Mouse (Mus musculus): ENCODE results near the gene Taok1. TPM values are rescaled to one million over a fixed set of nuclear protein-coding genes. Genes with fewer than 3 reads are reported as not detected.
"Not testable (repeated sequence)": the region's sequence is repeated elsewhere in the genome, so short reads cannot be mapped to it uniquely, and the experiment has no call there.

The Taok1 gene
- polyA plus RNA-seq (2017; shearing (Covaris generic)): 10 to 100 TPM; 15.0 to 19.8 TPM

GRCm38 (mm10) chr11:77607538-77608455 lies at the start of gene Taok1:
Taok1 (minus strand) TSS chr11:77607815.
- ATAC-seq: peak; percentile 89

- ATAC-seq: not testable (repeated sequence)
These were observed 46.0 kb upstream of the Taok1 start for GRCm38 (mm10) chr11:77653406-77654190.

- ATAC-seq: no peak
These were observed 44.9 kb upstream of the Taok1 start for GRCm38 (mm10) chr11:77652484-77652883.

DNA sequence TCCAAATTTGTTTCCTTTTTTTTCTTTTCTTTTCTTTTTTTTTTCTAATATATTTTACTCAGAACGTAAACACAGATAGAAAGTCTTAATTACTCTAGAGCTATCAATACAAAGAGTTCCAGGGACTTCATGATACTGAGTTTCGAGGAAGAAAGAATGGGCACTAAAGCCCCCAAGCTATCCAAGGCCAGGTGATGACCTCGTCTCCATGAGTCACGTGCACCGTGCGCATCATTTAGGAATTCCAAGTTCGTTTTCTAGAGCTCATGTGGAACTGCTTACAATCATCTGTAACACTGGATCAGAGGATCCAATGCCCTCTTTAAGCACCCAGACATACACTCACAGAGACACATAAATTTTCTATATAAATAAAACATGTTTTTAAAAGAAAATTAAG lies 41.3 kb upstream of the Taok1 start:
- no peak for ATAC-seq

- no peak for ATAC-seq
These were observed 37.9 kb upstream of the Taok1 start for GRCm38 (mm10) chr11:77645481-77645880.

GRCm38 (mm10) chr11:77641390-77641789 lies 33.8 kb upstream of the Taok1 start:
- no peak for ATAC-seq

GRCm38 (mm10) chr11:77630257-77630670 lies 22.6 kb upstream of the Taok1 start:
- ATAC-seq: peak; percentile 66

DNA sequence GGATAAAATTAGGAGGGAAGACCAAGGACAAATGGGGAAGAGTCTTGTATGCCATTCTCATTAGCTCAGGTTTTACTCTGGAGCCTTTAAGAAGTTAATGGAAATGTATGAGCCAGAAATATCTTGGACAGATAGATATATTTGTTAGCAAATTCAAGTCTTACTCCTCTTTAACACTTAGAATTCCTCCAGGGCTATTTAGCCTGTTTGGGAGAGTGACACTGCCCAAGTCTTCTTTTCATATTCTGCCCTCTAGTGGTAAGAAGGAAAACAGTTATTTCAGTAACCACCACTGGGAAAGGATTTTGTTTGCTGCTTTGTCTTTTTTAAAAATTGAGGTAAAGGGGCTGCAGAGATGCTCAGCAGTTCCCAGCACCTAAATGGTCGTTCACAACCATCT lies 21.9 kb upstream of the Taok1 start:
- no peak for ATAC-seq

GRCm38 (mm10) chr11:77626596-77627535 lies 19.3 kb upstream of the Taok1 start:
- ATAC-seq: no peak

DNA sequence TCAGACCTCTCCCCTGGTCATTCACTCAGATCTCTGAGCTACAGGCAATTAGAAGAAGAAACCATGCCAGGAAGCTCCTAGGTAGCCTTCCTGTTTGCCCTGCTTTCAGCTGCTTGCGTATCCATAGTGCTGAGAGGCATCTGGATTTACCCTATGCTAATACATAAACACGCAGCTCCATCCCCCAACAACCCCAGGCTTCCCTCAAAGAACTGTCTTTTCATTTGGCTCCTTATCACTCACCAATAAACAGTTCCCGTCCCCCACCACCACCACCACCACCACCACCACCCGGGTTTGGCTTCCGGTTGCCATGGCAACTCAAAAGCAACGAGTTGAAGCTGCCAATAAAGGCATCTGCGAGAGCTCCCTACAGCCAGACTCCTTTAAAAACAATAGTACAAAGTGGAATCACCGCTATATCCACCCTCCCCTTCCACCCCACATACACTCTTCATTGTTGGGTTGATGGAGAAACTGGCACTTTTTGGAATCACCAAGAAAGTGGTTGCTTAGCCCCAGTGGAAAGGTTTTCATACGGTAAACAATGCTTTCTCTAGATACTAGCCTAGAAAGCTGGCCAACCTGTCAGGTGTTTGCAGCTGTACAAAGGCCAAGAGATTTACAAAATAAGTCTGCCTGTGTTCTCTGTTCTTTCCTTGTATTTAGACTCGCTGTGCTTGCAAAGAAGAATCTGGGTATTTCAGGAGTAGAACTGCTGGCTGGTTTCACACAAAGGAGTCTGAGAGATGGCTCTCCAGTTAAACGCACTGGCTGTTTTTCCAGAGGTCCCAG lies 17.6 kb upstream of the Taok1 start:
- peak; percentile 61 for ATAC-seq

DNA sequence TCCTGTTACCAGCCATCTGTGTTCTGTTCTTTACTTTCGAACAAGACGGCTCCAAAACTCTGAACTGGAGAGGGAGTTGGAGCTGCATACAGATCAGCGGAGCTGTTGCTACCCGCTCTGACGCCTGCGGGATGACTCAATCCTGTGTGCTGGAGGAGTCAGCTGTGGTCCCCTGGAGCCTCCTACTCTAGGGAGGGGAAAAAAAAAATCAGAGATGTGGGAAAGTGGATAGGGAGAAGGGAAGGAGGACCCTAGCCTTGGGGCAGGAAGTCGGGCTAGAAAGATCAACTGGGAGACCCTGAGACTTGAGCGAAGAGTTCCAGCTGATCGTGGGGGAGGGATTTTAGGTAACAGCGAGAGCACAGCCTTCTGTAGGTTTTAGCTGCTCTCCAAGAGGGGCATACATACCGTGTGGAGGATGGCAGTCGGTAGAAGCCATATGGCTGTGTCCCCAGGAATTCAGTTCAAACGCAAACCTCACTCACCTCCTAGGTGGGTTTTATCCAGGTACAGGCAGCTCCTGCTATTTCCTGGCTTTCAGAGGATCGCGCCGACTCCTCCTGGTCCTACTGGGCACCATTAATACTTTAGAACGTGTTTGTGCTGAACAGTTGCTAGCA lies 16.9 kb upstream of the Taok1 start:
- ATAC-seq: no peak

- no peak for ATAC-seq
These were observed 16.4 kb upstream of the Taok1 start for GRCm38 (mm10) chr11:77624002-77624401.

GRCm38 (mm10) chr11:77621902-77622535 lies 14.4 kb upstream of the Taok1 start:
- ATAC-seq: no peak

DNA sequence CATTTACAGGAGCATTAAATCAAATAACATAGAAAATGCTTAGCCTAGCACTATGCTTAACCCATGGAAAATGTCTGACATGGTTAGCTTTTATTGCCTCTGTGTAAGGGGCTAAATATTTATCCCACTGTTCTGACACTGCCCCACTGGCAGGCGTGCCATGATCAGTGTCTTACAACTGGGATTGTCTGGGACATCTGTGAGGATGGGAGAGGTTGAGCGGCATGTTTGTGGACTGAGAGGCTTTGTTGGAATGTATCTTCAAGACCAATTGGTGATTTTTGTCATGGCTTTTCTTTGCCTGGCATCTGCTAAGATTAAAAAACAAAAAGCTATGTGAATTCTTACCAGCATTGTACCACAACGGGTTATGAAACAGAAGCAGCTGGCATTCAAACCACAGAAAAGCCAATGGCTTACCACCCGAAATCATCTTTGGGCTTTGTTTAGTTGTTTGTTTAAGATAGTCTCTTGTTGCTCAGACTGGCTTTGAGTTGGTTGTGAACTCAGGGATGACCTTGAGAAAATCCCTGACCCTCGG lies 7.5 kb upstream of the Taok1 start:
- ATAC-seq: no peak

GRCm38 (mm10) chr11:77606835-77607537 lies 629 bp downstream of the Taok1 start:
- ATAC-seq: peak; percentile 37

GRCm38 (mm10) chr11:77606469-77606834 lies 1.2 kb downstream of the Taok1 start:
- no peak for ATAC-seq

DNA sequence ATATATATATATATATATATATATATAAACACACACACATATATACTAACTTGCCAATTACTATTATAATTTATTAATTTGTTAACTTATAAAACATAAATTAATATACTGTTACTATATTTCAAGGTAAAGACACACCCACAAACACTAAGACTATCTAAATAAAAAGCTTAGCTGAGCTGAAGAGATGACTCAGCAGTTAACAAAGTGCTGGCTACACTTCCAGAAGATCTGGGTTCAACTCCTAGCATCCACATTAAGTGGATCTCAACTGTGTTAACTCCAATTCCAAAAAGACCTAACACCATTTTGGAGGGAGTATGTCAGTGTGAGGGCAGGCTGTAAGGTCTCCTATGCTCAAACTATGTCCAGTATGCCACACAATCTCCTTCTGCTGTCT lies 10.3 kb downstream of the Taok1 start:
- ATAC-seq: no peak

DNA sequence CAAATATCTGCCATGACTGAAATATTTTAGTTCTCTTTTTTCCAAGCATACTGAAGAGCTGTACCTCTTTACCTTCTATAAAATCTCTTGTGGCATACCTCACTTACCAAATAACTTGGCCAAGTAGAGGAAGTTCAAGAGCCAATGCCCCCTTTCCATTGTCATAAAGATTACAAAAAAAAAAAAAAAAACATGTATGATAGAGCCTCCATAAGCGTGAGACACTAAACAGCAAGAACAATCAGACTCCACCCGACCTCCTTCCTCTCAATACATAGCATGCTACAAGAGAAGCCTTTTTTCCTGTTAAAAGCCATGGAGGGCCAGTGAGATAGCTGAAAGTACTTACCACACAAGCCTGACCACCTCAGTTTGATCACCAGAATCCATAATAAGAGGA lies 16.2 kb downstream of the Taok1 start:
- no peak for ATAC-seq

- no peak for ATAC-seq
These were observed 16.8 kb downstream of the Taok1 start for GRCm38 (mm10) chr11:77590801-77591200.

DNA sequence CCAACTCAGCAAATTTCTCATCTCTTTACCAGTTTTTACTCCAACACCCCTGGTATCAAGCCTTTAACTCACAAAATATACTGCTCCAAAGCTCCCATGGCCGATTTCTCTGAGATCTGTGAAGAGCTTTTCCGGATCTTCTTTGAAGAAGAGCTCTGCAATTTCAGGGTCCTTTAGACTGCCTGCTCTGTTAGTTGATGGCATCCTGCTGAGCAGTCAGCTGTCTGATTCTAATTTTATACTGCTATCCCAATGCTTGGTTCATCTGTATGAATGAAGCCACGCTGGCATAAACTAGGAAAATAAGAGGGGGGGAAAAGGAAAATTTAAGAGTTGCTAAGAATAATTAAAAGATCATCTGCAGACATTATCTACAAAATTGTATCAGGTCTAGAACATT lies 22.4 kb downstream of the Taok1 start:
- no peak for ATAC-seq
